Mouse (Mus musculus) midbrain, embryonic 12.5 days (tissue): ENCODE data around the gene Ceacam12. TPM values are rescaled to one million over a fixed set of nuclear protein-coding genes. Genes with fewer than 3 reads are reported as not detected.
"Not testable (repeated sequence)": the region's sequence is repeated elsewhere in the genome, so short reads cannot be mapped to it uniquely, and the experiment has no call there.

Experiments used
- ATAC-seq: fragments of 200-750 bp; cut with Nextera tagmentation; 2 replicates; pipeline ENCODE4 v1.8.0; 2017; ENCODE audit warnings: low read depth, moderate TSS enrichment, moderate library complexity; ENCODE audit not compliant: low FRiP score
- H3K27ac ChIP-seq: fragments of 300-500 bp; sonication (generic); replicated peaks from 2 replicates; pipeline ENCODE4 v1.5.1; 2016; ENCODE audit warnings: mild to moderate bottlenecking
- H3K27me3 ChIP-seq: fragments of 300-500 bp; sonication (generic); 2 replicates; pipeline ENCODE4 v1.6.1; 2016; ENCODE audit warnings: mild to moderate bottlenecking
- H3K36me3 ChIP-seq: fragments of 300-500 bp; sonication (generic); 2 replicates; pipeline ENCODE4 v1.6.1; 2016
- H3K4me1 ChIP-seq: fragments of 300-500 bp; sonication (generic); 2 replicates; pipeline ENCODE4 v1.6.1; 2016
- H3K4me2 ChIP-seq: fragments of 300-500 bp; sonication (generic); replicated peaks from 2 replicates; pipeline ENCODE4 v1.6.1; 2016; ENCODE audit warnings: mild to moderate bottlenecking, moderate library complexity
- H3K4me3 ChIP-seq: fragments of 300-500 bp; sonication (generic); 2 replicates; pipeline ENCODE4 v1.5.1; 2016; ENCODE audit warnings: mild to moderate bottlenecking
- H3K9ac ChIP-seq: fragments of 300-500 bp; sonication (generic); replicated peaks from 2 replicates; pipeline ENCODE4 v1.6.1; 2016; ENCODE audit warnings: mild to moderate bottlenecking, moderate library complexity
- H3K9me3 ChIP-seq: fragments of 300-500 bp; sonication (generic); 2 replicates; pipeline ENCODE4 v1.6.1; 2016; ENCODE audit warnings: mild to moderate bottlenecking
- WGBS: fragments of 180-500 bp; shearing (Covaris S2); methylation state at CpG from one replicate; pipeline ENCODE4 v1.1.7; 2016; 5-methylcytosine and 5-hydroxymethylcytosine counted together
- microRNA-seq: library from miRNA; unstranded; fragments of <30 nt; microRNA quantifications from one replicate; pipeline ENCODE4, GENCODE M21; 2017
- polyA plus RNA-seq: library from polyadenylated mRNA; unstranded; fragments of >200 nt; fragmentation: Nextera tagmentation; extraction: Ambion mirVana; gene quantifications from 2 replicates; pipeline ENCODE4 v1.2.1, GENCODE M21; 2016

Ceacam12 gene
- not detected in 2 replicates for polyA plus RNA-seq

GRCm38 (mm10) chr7:18065629-18066028 lies at the start of gene Ceacam12:
Gene Ceacam12 (plus strand): TSS chr7:18065929.
- no peak for ATAC-seq
- H3K9ac ChIP-seq: no peak within 1 kb of the TSS
- H3K36me3 ChIP-seq: no peaks in the 10 kb centered on the region
- no peaks in the 10 kb centered on the region for H3K27me3 ChIP-seq
- H3K4me3 ChIP-seq: no peak within 1 kb of the TSS
- no peaks in the 10 kb centered on the region for H3K4me1 ChIP-seq
- H3K4me2 ChIP-seq: no peak within 1 kb of the TSS
- H3K9me3 ChIP-seq: peaks cover 61% of the 10 kb centered on the region
- H3K27ac ChIP-seq: no peak within 1 kb of the TSS
- 67% methylated on average over 1 of the region's 1 CpGs for WGBS

- H3K4me3 ChIP-seq, H3K4me2 ChIP-seq, ATAC-seq, H3K36me3 ChIP-seq, H3K9ac ChIP-seq, H3K27ac ChIP-seq, H3K27me3 ChIP-seq, H3K4me1 ChIP-seq: not testable (repeated sequence)
- WGBS: 72% methylated on average over 1 of the region's 1 CpGs
- peaks cover 70% of the 10 kb centered on the region for H3K9me3 ChIP-seq
Measured at GRCm38 (mm10) chr7:18073821-18074220, 8.1 kb downstream of the Ceacam12 start.

- Histone ChIP-seq H3K36me3 (no peaks in the 10 kb centered on the region), H3K27me3 (no peaks in the 10 kb centered on the region), H3K9ac (no peak overlapping the region), H3K4me3 (no peak overlapping the region), H3K9me3 (peaks cover 47% of the 10 kb centered on the region), H3K27ac (no peak overlapping the region), H3K4me1 (no peaks in the 10 kb centered on the region), H3K4me2 (no peak overlapping the region)
- no peak for ATAC-seq
- 41% methylated on average over 2 of the region's 2 CpGs for WGBS
Measured at GRCm38 (mm10) chr7:18100785-18101184, 35.1 kb downstream of the Ceacam12 start.

Small RNAs within 50 kb of the gene (microRNA-seq; reads per million reads assigned to microRNA genes)
- gene Gm22414: not detected

Other genes with a start within 250 kb of the Ceacam12 start
- gene Gm5155, start 194.2 kb upstream of the Ceacam12 start, polyA plus RNA-seq: not detected in 2 replicates
- gene Ceacam11, start 93.8 kb upstream of the Ceacam12 start, polyA plus RNA-seq: not detected in 2 replicates
- gene Ceacam13, start 56.0 kb upstream of the Ceacam12 start, polyA plus RNA-seq: not detected in 2 replicates
- gene Igfl3, start 110.6 kb downstream of the Ceacam12 start, polyA plus RNA-seq: not detected in 2 replicates
- gene Mill1, start 179.4 kb downstream of the Ceacam12 start, polyA plus RNA-seq: not detected in 2 replicates